Mouse (Mus musculus): ENCODE measurements around the gene Ace2. TPM values are rescaled to one million over a fixed set of nuclear protein-coding genes. Genes with fewer than 3 reads are reported as not detected.

Ace2 gene
- polyA plus RNA-seq (2015; fragmentation: Illumina TruSeq; extraction: RNeasy Lipid Tissue Mini Kit (QIAGEN cat#74804); ENCODE audit: insufficient read depth, low read depth, low replicate concordance) = 4.6 TPM

DNA sequence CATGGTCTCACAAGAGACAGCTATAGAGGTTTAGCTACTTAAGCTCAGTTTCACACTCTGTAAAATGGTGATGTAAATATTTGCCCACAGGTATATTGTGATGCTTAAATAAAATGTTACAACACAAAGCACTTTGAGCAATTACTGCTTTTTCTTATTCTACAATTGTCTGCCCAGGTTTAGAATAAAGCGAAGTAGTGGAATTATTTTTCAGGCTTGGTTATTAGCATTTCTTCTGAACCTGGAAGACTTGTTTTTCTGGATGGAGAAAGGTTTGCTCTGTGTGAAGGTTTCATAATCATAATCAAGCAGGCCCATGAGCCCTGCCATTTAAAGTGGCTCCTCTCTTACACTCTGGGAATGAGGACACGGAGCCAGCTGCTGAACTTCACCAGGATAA is at the start of gene Ace2:
Ace2 (plus strand) TSS at position 301 of the 400 bp plus-strand sequence.

Other genes starting within 250 kb of the Ace2 start
- gene Ap1s2, start 230.3 kb upstream of the Ace2 start, polyA plus RNA-seq (2015; fragmentation: Illumina TruSeq; extraction: RNeasy Lipid Tissue Mini Kit (QIAGEN cat#74804); ENCODE audit: insufficient read depth, low read depth, low replicate concordance) = 10.3 TPM
- gene Zrsr2, start 180.7 kb upstream of the Ace2 start, polyA plus RNA-seq (2015; fragmentation: Illumina TruSeq; extraction: RNeasy Lipid Tissue Mini Kit (QIAGEN cat#74804); ENCODE audit: insufficient read depth, low read depth, low replicate concordance) = 4.4 TPM
- gene Car5b, start 111.3 kb upstream of the Ace2 start, polyA plus RNA-seq (2015; fragmentation: Illumina TruSeq; extraction: RNeasy Lipid Tissue Mini Kit (QIAGEN cat#74804); ENCODE audit: insufficient read depth, low read depth, low replicate concordance) = 1.6 TPM
- gene Siah1b, start 62.8 kb upstream of the Ace2 start, polyA plus RNA-seq (2015; fragmentation: Illumina TruSeq; extraction: RNeasy Lipid Tissue Mini Kit (QIAGEN cat#74804); ENCODE audit: insufficient read depth, low read depth, low replicate concordance) = not detected
- 28.7 TPM for gene Cltrn, start 50.5 kb upstream of the Ace2 start, polyA plus RNA-seq (2015; fragmentation: Illumina TruSeq; extraction: RNeasy Lipid Tissue Mini Kit (QIAGEN cat#74804); ENCODE audit: insufficient read depth, low read depth, low replicate concordance)
- 1.5 TPM for gene Bmx, start 118.9 kb downstream of the Ace2 start, polyA plus RNA-seq (2015; fragmentation: Illumina TruSeq; extraction: RNeasy Lipid Tissue Mini Kit (QIAGEN cat#74804); ENCODE audit: insufficient read depth, low read depth, low replicate concordance)
- gene Pir, start 130.0 kb downstream of the Ace2 start, polyA plus RNA-seq (2015; fragmentation: Illumina TruSeq; extraction: RNeasy Lipid Tissue Mini Kit (QIAGEN cat#74804); ENCODE audit: insufficient read depth, low read depth, low replicate concordance) = 1.2 TPM
- 5.4 TPM for gene Vegfd, start 234.0 kb downstream of the Ace2 start, polyA plus RNA-seq (2015; fragmentation: Illumina TruSeq; extraction: RNeasy Lipid Tissue Mini Kit (QIAGEN cat#74804); ENCODE audit: insufficient read depth, low read depth, low replicate concordance)